Mouse (Mus musculus) limb, embryonic 15.5 days (tissue): Measurements from ENCODE around the gene Cchcr1. TPM values are rescaled to one million over a fixed set of nuclear protein-coding genes. Genes with fewer than 3 reads are reported as not detected.
"Not testable (repeated sequence)": the region's sequence is repeated elsewhere in the genome, so short reads cannot be mapped to it uniquely, and the experiment has no call there.

Experiments
- ATAC-seq: fragments of 200-750 bp; cut with Nextera tagmentation; 2 replicates; pipeline ENCODE4 v1.8.0; 2017; ENCODE audit warnings: low read depth, moderate TSS enrichment; ENCODE audit not compliant: insufficient number of reproducible peaks, low FRiP score, low TSS enrichment
- H3K27ac ChIP-seq: fragments of 300-500 bp; sonication (generic); 2 replicates; pipeline ENCODE4 v1.5.1; 2015; ENCODE audit warnings: moderate library complexity, mild to moderate bottlenecking, inconsistent platforms
- H3K27me3 ChIP-seq: fragments of 300-500 bp; sonication (generic); 2 replicates; pipeline ENCODE4 v1.6.1; 2015; ENCODE audit warnings: inconsistent platforms
- H3K36me3 ChIP-seq: fragments of 300-500 bp; sonication (generic); 2 replicates; pipeline ENCODE4 v1.6.1; 2015; ENCODE audit warnings: inconsistent platforms
- H3K4me1 ChIP-seq: fragments of 300-500 bp; sonication (generic); 2 replicates; pipeline ENCODE4 v1.6.1; 2015; ENCODE audit warnings: inconsistent platforms
- H3K4me2 ChIP-seq: fragments of 300-500 bp; sonication (generic); 2 replicates; pipeline ENCODE4 v1.6.1; 2015; ENCODE audit warnings: mild to moderate bottlenecking, inconsistent platforms
- H3K4me3 ChIP-seq: fragments of 300-500 bp; sonication (generic); 2 replicates; pipeline ENCODE4 v1.5.1; 2015; ENCODE audit warnings: mild to moderate bottlenecking, inconsistent platforms
- H3K9ac ChIP-seq: fragments of 300-500 bp; sonication (generic); 2 replicates; pipeline ENCODE4 v1.6.1; 2015; ENCODE audit warnings: inconsistent platforms
- H3K9me3 ChIP-seq: fragments of 300-500 bp; sonication (generic); 2 replicates; pipeline ENCODE4 v1.6.1; 2016; ENCODE audit warnings: inconsistent platforms
- WGBS: fragments of 180-500 bp; shearing (Covaris S2); methylation state at CpG from one replicate; pipeline ENCODE4 v1.1.7; 2015; 5-methylcytosine and 5-hydroxymethylcytosine counted together
- polyA plus RNA-seq: library from polyadenylated mRNA; unstranded; fragments of >200 nt; fragmentation: Nextera tagmentation; extraction: Ambion mirVana; gene quantifications from 2 replicates; pipeline ENCODE4 v1.2.1, GENCODE M21; 2015

The Cchcr1 gene
- polyA plus RNA-seq, 1 experiment from 2014 or later: 18.1 TPM

DNA sequence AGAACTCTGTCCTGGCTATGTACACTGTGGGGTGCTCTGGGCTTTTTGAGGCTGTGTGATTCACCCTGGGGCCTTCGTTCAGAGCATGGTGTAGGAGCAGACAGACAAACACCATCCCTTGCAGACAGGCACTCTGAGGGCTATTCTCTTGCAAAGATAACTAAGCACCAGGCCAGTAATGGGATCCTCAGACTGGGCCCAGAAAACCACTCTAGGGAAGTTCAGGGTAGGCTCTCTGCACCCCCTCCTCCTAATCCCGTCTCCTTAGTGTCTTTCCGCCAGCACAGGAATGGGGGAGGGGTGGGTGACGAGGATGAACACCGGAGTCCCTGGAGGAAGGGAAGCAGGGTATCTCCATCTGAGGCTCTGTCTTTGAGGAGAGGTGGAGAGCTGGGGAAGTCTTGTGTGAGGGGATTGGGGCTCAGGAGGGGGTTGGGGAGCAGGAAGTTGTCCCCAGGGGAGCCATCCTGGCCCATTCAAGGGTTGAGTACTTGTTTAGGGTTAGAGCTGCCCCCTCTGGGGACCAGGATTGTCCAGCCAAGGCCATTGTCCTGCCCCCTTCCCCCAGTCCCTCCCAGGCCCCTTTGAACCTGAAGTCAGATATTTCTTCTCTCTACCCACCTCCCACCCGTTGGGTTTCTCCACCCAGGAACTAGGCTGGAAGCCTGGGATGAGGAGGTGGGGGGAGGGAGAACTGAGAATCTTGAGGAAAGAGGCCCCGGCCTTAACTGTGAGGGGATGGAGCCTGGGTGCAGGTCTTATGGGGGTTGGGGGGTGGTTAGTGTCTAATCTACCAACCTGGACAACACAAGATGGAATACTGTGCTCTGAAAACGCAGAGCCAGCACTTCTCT is 12.0 kb upstream of the Cchcr1 start:
- Histone ChIP-seq H3K4me1 (peaks cover 6% of the 10 kb centered on the region; the same call in 1 of the 2 replicates), H3K4me2 (no peak overlapping the region), H3K4me3 (no peak overlapping the region), H3K36me3 (no peaks in the 10 kb centered on the region), H3K9me3 (no peaks in the 10 kb centered on the region), H3K27ac (no peak overlapping the region), H3K9ac (no peak overlapping the region), H3K27me3 (peaks cover 30% of the 10 kb centered on the region)
- WGBS: 44% methylated on average over 8 of the region's 8 CpGs
- ATAC-seq: no peak

DNA sequence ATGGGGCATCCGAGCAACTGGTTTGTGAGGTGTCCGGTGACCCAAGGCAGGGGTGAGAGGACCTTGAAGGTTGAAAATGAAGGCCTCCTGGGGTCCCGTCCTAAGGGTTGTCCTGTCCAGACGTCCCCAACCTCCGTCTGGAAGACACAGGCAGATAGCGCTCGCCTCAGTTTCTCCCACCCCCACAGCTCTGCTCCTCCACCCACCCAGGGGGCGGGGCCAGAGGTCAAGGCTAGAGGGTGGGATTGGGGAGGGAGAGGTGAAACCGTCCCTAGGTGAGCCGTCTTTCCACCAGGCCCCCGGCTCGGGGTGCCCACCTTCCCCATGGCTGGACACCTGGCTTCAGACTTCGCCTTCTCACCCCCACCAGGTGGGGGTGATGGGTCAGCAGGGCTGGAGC is 11.1 kb upstream of the Cchcr1 start, which contains the start of gene Pou5f1:
Gene Pou5f1 (plus strand): TSS at position 243 of the 400 bp plus-strand sequence.
- no peak within 1 kb of the TSS for H3K27ac ChIP-seq
- H3K9me3 ChIP-seq: no peaks in the 10 kb centered on the region
- H3K4me2 ChIP-seq: no peak within 1 kb of the TSS
- H3K36me3 ChIP-seq: no peaks in the 10 kb centered on the region
- no peak for ATAC-seq
- 69% methylated on average over 13 of the region's 13 CpGs for WGBS
- no peak within 1 kb of the TSS for H3K4me3 ChIP-seq
- peaks cover 30% of the 10 kb centered on the region for H3K27me3 ChIP-seq
- peaks cover 6% of the 10 kb centered on the region; the same call in 1 of the 2 replicates for H3K4me1 ChIP-seq
- H3K9ac ChIP-seq: no peak within 1 kb of the TSS

DNA sequence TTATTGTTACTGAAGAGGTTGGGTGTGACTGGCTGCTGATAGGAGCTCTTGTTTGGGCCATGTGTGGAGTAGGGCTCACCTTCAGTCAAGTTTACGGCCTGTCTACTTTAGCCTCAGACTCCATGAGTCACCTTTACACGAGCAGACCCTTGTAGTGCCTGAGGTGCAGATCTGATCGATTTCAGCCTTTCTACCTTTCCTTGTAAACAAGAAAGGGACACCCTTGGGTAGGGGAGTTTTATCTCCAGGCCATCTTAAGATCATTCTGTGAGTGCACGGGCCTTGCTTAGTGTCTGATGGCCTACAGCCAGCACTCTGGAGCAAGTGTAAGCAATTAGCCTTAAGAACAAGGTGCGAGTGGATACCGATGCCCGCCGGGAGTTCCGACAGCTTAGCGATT is 10.0 kb upstream of the Cchcr1 start:
- peaks cover 30% of the 10 kb centered on the region for H3K27me3 ChIP-seq
- H3K4me2 ChIP-seq: no peak overlapping the region
- H3K9me3 ChIP-seq: no peaks in the 10 kb centered on the region
- peaks cover 6% of the 10 kb centered on the region; the same call in 1 of the 2 replicates for H3K4me1 ChIP-seq
- H3K4me3 ChIP-seq: no peak overlapping the region
- H3K9ac ChIP-seq: no peak overlapping the region
- no peaks in the 10 kb centered on the region for H3K36me3 ChIP-seq
- ATAC-seq: no peak
- 17% methylated on average over 10 of the region's 10 CpGs for WGBS
- H3K27ac ChIP-seq: no peak overlapping the region

DNA sequence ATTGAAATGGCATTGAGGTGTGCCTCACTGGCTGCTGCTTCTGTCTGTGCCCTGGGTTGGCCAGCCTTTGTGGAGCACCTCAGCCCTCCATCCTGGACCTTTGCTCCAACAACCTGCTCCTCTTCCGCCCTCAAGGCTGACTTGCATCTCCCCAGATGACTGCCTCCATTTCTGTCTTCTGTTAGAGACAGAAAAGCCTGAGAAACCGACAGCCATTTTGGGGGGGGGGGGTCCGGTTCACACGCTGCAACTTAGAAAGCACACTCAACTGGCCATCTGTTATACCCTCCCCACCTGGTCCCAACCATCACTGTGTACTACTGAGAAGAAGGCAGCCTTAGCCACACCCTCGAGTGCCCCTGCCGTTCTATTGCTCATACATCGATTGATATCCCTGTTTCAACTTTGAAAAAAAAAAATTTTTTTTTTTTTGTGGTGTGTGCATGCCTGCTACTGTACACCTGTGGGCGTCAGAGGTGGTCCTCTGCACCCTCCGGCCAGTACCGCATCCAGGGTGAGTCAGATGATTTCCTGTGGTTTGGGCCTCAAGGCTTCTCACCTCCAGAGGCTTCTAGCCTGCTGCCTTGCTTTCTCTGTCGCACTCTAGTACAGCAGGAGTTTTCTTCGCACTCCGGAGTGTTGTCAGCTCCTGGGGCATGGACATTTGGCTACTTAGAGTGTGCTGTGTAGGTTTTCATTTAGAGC is 9.2 kb upstream of the Cchcr1 start:
- H3K4me2 ChIP-seq: no peak overlapping the region
- WGBS: 27% methylated on average over 13 of the region's 13 CpGs
- no peak overlapping the region for H3K9ac ChIP-seq
- no peak overlapping the region for H3K4me3 ChIP-seq
- H3K9me3 ChIP-seq: no peaks in the 10 kb centered on the region
- peaks cover 6% of the 10 kb centered on the region; the same call in 1 of the 2 replicates for H3K4me1 ChIP-seq
- ATAC-seq: no peak
- no peak overlapping the region for H3K27ac ChIP-seq
- H3K36me3 ChIP-seq: peaks cover 4% of the 10 kb centered on the region; the same call in 1 of the 2 replicates
- peaks cover 30% of the 10 kb centered on the region for H3K27me3 ChIP-seq

DNA sequence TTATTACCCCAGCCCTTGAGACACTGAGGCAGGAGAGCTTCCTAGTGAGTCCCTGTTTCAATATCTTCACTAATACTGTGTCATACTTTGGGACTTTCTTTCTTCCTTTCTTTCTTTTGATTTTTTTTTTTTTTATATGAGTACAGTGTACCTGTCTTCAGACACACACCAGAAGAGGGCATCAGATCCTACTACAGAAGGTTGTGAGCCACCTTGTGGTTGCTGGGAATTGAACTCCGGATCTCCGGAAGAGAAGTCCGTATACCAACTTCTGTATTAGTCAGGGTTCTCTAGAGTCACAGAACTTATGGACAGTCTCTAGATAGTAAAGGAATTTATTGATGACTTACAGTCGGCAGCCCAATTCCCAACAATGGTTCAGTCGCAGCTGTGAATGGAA is 8.6 kb upstream of the Cchcr1 start:
- peaks cover 30% of the 10 kb centered on the region for H3K27me3 ChIP-seq
- not testable (repeated sequence) for H3K4me3 ChIP-seq, H3K4me2 ChIP-seq, H3K36me3 ChIP-seq, H3K9ac ChIP-seq, H3K4me1 ChIP-seq, H3K9me3 ChIP-seq, ATAC-seq, H3K27ac ChIP-seq
- WGBS: 50% methylated on average over 5 of the region's 5 CpGs

DNA sequence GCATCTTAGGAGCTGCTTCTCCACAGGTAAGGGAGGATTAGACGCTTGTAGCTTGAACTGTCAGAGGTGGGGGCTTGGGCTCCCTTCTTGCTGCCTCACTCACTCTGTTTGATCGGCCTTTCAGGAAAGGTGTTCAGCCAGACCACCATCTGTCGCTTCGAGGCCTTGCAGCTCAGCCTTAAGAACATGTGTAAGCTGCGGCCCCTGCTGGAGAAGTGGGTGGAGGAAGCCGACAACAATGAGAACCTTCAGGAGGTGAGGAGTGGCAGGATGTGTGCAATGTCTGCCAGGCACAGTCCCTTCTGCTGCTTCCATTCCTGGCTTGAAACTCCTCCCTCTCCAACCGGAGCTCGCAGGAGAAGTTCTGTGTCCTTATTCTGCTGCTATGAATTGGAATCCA is 7.6 kb upstream of the Cchcr1 start:
- no peak for ATAC-seq

DNA sequence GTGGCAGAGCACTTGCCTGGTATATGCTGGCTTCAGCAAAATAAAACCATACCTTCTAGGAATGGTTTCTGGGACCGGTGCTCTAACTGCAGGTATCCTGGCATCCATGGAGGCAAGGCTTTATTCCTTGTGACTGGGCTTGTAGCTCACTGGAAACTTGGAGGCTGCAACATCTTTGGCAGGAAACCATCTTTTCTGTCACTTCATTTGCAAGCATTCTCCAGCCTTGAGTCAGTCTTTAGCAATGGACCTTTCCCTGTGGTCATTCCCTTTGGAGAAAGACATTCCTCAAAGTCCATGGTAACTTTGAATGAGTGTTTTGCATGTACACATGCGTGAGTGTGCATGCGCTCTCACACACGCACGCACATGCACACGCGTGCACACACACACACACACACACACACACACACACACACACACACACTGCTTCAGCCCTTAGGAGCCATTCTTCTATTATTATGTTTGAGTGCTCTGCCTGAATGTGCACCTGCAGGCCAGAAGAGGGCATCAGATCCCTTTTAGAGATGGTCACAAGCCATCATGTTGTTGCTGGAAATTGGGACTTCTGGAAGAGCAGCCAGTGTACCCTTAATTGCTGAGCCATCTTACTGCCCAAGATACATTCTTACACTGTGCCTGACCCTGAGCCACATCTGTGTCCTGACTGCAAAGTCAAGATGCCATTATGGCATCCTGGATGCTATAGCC is 3.8 kb upstream of the Cchcr1 start:
- Histone ChIP-seq H3K9ac (no peak overlapping the region), H3K4me2 (no peak overlapping the region), H3K27me3 (0 out of 2 replicates have a peak, but pooled peaks cover 5% of the 10 kb centered on the region), H3K9me3 (no peaks in the 10 kb centered on the region), H3K27ac (no peak overlapping the region), H3K36me3 (peaks cover 15% of the 10 kb centered on the region; the same call in 1 of the 2 replicates), H3K4me1 (peaks cover 38% of the 10 kb centered on the region), H3K4me3 (no peak overlapping the region)
- 93% methylated on average over 7 of the region's 7 CpGs for WGBS
- no peak for ATAC-seq

More for the DNA sequence above, 7.6 kb upstream of the Cchcr1 start:
- 29% methylated on average over 8 of the region's 8 CpGs for WGBS
- H3K27ac ChIP-seq: no peak overlapping the region
- peaks cover 13% of the 10 kb centered on the region for H3K4me1 ChIP-seq
- H3K4me3 ChIP-seq: no peak overlapping the region
- no peak overlapping the region for H3K9ac ChIP-seq
- no peaks in the 10 kb centered on the region for H3K9me3 ChIP-seq
- H3K36me3 ChIP-seq: peaks cover 15% of the 10 kb centered on the region; the same call in 1 of the 2 replicates
- no peak overlapping the region for H3K4me2 ChIP-seq
- peaks cover 30% of the 10 kb centered on the region for H3K27me3 ChIP-seq

DNA sequence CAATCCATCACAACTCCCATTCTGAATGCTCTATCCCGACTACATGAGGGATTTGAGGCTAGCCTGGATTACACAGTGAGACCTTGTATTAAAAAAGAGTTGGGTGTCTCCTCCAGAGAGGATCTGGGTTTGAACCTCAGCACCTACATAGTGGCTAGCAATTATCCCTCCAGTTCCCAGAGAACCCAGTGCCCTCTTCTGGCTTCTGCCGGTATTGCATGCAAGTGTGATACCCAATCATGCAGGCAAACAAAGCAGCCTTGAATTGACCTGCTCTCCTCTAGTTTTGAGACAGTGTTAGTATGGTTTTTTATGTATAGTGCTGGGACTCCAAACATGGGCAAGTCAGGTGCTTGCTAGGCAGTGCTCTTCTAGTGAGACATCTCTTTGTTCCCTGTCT is 3.0 kb upstream of the Cchcr1 start:
- peaks cover 44% of the 10 kb centered on the region for H3K4me1 ChIP-seq
- H3K9ac ChIP-seq: no peak overlapping the region
- ATAC-seq: no peak
- 0 out of 2 replicates have a peak, but pooled peaks cover 4% of the 10 kb centered on the region for H3K27me3 ChIP-seq
- peak overlapping the region; percentile 85; the same call in 1 of the 2 replicates for H3K4me2 ChIP-seq
- H3K9me3 ChIP-seq: no peaks in the 10 kb centered on the region
- H3K27ac ChIP-seq: no peak overlapping the region
- no peak overlapping the region for H3K4me3 ChIP-seq
- peaks cover 15% of the 10 kb centered on the region; the same call in 1 of the 2 replicates for H3K36me3 ChIP-seq
- 26% methylated on average over 2 of the region's 2 CpGs for WGBS

DNA sequence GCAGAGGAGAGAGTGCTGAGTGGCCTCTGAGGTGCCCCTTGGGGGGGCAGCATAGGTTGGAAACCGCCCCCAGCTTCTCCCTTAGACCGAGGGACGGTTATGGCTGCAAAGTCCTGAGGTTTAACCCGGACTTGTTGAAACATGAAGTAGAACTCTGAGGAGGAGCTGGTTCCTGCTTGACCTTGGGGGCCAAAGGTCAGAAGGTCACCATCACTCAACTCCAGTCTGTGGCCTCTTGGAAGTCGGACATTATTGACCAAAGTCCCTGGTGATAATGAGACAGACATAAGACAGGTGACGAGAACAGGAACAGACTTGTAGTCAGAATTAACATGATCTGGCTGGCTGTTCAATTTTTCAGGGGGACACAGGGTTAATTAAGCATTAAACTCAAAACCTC is 2.1 kb upstream of the Cchcr1 start:
- peaks cover 38% of the 10 kb centered on the region for H3K4me1 ChIP-seq
- H3K9ac ChIP-seq: 0 out of 2 replicates have a peak overlapping the region, but pooled peaks have one; percentile 26
- no peak overlapping the region for H3K27ac ChIP-seq
- H3K4me3 ChIP-seq: peak overlapping the region; percentile 65
- no peak for ATAC-seq
- no peaks in the 10 kb centered on the region for H3K9me3 ChIP-seq
- peak overlapping the region; percentile 85 for H3K4me2 ChIP-seq
- WGBS: 44% methylated on average over 6 of the region's 6 CpGs
- peaks cover 15% of the 10 kb centered on the region; the same call in 1 of the 2 replicates for H3K36me3 ChIP-seq
- no peaks in the 10 kb centered on the region for H3K27me3 ChIP-seq

DNA sequence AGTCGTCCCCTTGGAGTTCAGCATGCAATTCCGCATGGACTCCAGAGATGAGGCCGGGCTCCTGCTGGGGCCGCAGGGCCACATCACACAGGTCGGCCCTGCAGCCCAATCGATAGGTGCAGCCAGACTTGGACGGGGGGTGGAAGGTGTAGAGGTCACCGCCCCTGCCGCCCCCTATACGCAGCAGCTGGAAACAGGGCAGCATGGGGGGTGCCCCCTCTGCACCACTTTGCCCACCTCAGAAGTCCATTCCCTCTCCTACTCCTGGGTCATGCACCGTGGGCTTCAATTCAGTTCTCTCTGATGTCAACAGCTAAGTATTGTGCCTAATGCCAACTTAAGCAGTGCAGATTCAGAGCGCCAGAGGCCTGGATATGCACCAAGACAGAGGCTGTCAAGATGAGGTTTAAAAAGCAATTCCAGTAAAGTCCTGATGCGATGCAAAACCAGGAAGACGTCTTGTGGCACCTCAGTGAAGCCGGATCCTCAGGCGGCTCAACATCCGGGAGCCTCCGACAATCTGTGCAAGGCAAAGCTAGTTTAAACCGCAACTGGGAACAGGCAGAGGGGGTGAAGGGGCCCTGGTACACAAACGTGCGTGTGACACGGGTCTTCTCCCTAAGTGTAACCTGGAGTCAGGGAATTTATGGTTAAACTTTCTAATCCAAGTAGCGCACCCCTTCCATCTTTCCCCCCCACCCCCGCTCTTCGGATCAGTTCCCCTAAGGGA is 824 bp upstream of the Cchcr1 start:
- no peak for ATAC-seq
- peaks cover 38% of the 10 kb centered on the region for H3K4me1 ChIP-seq
- peak overlapping the region; percentile 52 for H3K9ac ChIP-seq
- WGBS: 5% methylated on average over 25 of the region's 25 CpGs
- H3K36me3 ChIP-seq: peaks cover 21% of the 10 kb centered on the region
- H3K4me2 ChIP-seq: peak overlapping the region; percentile 85
- peak overlapping the region; percentile 43 for H3K27ac ChIP-seq
- H3K27me3 ChIP-seq: no peaks in the 10 kb centered on the region
- no peaks in the 10 kb centered on the region for H3K9me3 ChIP-seq
- H3K4me3 ChIP-seq: peak overlapping the region; percentile 65

DNA sequence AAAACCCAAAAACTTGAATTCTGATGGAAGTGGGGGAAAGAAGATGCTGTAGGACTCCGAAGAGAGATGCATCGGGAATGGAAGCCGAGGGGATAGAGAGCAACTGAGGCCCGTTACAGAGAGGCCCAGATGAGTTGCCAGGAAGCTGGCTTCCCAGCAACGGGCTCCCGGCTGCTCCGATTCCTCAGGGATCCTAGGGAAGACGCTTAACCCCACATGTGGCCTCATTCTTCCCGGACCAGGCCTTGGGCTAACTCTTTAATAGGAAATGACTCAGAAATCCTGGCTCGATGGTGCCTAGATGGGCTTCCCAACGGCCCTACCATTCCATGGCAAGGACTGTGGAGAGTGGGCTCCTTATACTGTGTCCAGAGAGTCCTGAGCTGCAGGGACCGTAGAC is 626 bp downstream of the Cchcr1 start:
- Histone ChIP-seq H3K9ac (peak overlapping the region; percentile 55; the same call in 1 of the 2 replicates), H3K36me3 (peaks cover 28% of the 10 kb centered on the region), H3K27ac (peak overlapping the region; percentile 70), H3K4me1 (peaks cover 38% of the 10 kb centered on the region), H3K9me3 (no peaks in the 10 kb centered on the region), H3K27me3 (no peaks in the 10 kb centered on the region), H3K4me3 (peak overlapping the region; percentile 65), H3K4me2 (peak overlapping the region; percentile 85)
- ATAC-seq: no peak
- 3% methylated on average over 12 of the region's 12 CpGs for WGBS
